Mouse (Mus musculus): ENCODE measurements around the gene Kcnj6.
A peak's percentile ranks its signal among the peaks of the same experiment; 100 is the strongest.
"Not testable (repeated sequence)": the region's sequence is repeated elsewhere in the genome, so short reads cannot be mapped to it uniquely, and the experiment has no call there.

Kcnj6 gene

GRCm38 (mm10) chr16:94845996-94846395, 151.5 kb downstream of the Kcnj6 start:
- no peak for DNase-seq

GRCm38 (mm10) chr16:94844769-94845168, 152.7 kb downstream of the Kcnj6 start:
- DNase-seq, result no peak

GRCm38 (mm10) chr16:94839398-94839797, 158.1 kb downstream of the Kcnj6 start:
- DNase-seq, result no peak

- no peak for DNase-seq
These were observed 159.6 kb downstream of the Kcnj6 start for GRCm38 (mm10) chr16:94837881-94838280.

GRCm38 (mm10) chr16:94834502-94834901, 163.0 kb downstream of the Kcnj6 start:
- no peak for DNase-seq

- no peak for DNase-seq
These were observed 169.3 kb downstream of the Kcnj6 start for GRCm38 (mm10) chr16:94828166-94828565.

- DNase-seq, result no peak
These were observed 170.4 kb downstream of the Kcnj6 start for GRCm38 (mm10) chr16:94827092-94827585.

GRCm38 (mm10) chr16:94825274-94825673, 172.2 kb downstream of the Kcnj6 start:
- DNase-seq, result no peak

GRCm38 (mm10) chr16:94822611-94823010, 174.9 kb downstream of the Kcnj6 start:
- no peak for DNase-seq

- no peak for DNase-seq
These were observed 175.9 kb downstream of the Kcnj6 start for GRCm38 (mm10) chr16:94821610-94822009.

- DNase-seq, result peak in 1 of 2 experiments; percentile 10
These were observed 181.1 kb downstream of the Kcnj6 start for GRCm38 (mm10) chr16:94816391-94816790.

GRCm38 (mm10) chr16:94815891-94816290, 181.6 kb downstream of the Kcnj6 start:
- DNase-seq, result no peak

- DNase-seq, result not testable (repeated sequence)
These were observed 188.2 kb downstream of the Kcnj6 start for GRCm38 (mm10) chr16:94809286-94809685.

GRCm38 (mm10) chr16:94798241-94798640, 199.3 kb downstream of the Kcnj6 start:
- no peak for DNase-seq

- DNase-seq, result no peak
These were observed 200.1 kb downstream of the Kcnj6 start for GRCm38 (mm10) chr16:94797366-94797765.

- no peak for DNase-seq
These were observed 204.5 kb downstream of the Kcnj6 start for GRCm38 (mm10) chr16:94793041-94793440.

GRCm38 (mm10) chr16:94789958-94790357, 207.5 kb downstream of the Kcnj6 start:
- DNase-seq, result no peak

- no peak for DNase-seq
These were observed 208.8 kb downstream of the Kcnj6 start for GRCm38 (mm10) chr16:94788716-94789115.

GRCm38 (mm10) chr16:94788165-94788564, 209.3 kb downstream of the Kcnj6 start:
- peak in 1 of 2 experiments; percentile 48 for DNase-seq

GRCm38 (mm10) chr16:94785873-94786272, 211.6 kb downstream of the Kcnj6 start:
- no peak for DNase-seq

GRCm38 (mm10) chr16:94783696-94784095, 213.8 kb downstream of the Kcnj6 start:
- peak in 1 of 2 experiments; percentile 32 for DNase-seq

- no peak for DNase-seq
These were observed 215.2 kb downstream of the Kcnj6 start for GRCm38 (mm10) chr16:94782110-94782946.

GRCm38 (mm10) chr16:94773928-94774327, 223.6 kb downstream of the Kcnj6 start:
- DNase-seq, result no peak

- no peak for DNase-seq
These were observed 229.9 kb downstream of the Kcnj6 start for GRCm38 (mm10) chr16:94767606-94768005.

All from kidney, postnatal 25 days (tissue).